Mouse (Mus musculus) lung, postnatal 10 days (tissue): ENCODE measurements at regions not wholly inside any gene's neighbourhood (a gene's known extent, or its start where the extent isn't known, plus 50 kb on each side); places are given as distances from the start of the nearest gene placed in this dataset.
A peak's percentile ranks its signal among the peaks of the same experiment; 100 is the strongest.
"Not testable (repeated sequence)": the region's sequence is repeated elsewhere in the genome, so short reads cannot be mapped to it uniquely, and the experiment has no call there.

ENCODE experiments used
- DNase-seq: peaks from one replicate; pipeline ENCODE4 v3.0.0; 2021

DNA sequence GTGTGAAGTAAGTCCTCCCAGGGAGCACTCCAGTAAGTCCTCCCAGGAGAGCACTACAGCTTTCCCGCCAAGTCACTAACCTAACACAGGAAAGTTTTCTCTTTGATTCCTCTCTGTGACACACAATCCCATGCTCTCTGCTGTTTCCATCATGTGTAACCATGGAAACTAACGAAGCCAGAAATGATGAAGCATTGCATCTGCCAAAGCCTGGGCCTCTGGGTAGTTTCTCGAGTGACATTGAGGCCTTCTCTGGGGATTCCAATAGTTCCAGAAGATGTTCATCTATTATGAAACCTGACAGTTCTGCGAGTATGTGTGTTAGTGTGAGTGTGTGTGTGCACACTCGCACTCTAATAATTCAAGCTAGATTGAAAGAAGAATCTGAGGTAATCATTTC lies 140.7 kb upstream of the Zfp637 start:
- no peak for DNase-seq

- no peak for DNase-seq
Measured at GRCm38 (mm10) chr6:117701547-117701946, 139.4 kb upstream of the Zfp637 start.

GRCm38 (mm10) chr6:117706006-117706405 lies 135.0 kb upstream of the Zfp637 start:
- DNase-seq, result no peak

DNA sequence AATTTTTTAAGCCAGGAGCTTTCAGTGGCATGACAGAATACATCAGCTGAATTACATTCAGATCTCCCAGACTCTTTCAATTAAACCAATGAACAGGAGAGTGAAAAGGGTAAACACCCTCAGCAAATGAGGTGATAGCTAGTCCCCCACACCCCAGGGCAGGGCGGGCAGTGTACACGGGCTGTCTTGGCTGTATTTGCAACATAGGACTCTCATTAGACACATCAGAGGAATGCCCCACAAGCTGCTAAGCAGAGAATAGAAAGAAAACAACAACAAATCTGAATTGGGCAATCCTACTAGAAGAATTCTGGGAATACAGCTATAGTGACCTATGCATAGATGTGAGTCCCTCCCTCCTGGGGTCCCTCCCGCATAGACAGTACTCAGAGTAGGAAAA lies 131.8 kb upstream of the Zfp637 start:
- DNase-seq, result no peak

- DNase-seq, result no peak
Measured at GRCm38 (mm10) chr6:117715056-117715777, 125.8 kb upstream of the Zfp637 start.

DNA sequence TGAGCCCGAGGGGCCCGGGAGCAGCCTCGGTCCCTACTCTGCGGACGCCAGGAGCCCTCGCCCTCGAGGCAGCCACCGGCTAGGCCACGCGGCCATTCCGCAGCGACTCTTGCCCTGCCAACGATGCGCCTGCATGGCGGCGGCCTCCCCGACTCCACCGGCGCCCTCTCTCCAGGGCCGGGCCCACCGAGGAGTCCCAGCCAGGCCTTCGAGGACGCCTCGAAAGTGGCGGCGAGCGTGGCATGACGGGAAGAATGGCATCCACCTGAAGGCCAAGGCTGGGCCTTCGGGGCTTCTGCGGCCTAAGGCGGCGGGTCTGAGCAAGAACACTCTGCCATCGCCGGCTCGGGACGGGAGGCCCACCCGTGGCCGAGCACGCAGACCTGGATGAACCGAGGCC lies 124.6 kb upstream of the Zfp637 start:
- not testable (repeated sequence) for DNase-seq

GRCm38 (mm10) chr6:117752338-117752737 lies 88.6 kb upstream of the Zfp637 start:
- not testable (repeated sequence) for DNase-seq

DNA sequence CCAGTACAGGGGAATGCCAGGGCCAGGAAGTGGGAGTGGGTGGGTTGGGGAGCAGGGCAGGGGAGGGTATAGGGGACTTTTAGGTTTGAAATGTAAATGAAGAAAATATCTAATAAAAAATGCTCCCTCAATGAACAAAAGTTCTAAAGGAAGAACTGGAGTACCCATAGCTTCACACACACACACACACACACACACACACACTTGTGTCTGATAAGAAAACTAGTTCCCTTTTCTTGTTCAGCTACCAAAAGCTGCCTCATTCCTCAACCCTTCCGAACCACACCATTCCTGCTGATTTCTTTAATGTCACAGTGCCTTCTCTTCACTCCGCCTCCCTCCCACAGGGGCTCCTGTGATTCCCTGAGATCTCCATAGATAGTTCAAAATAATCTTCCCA lies 85.3 kb upstream of the Zfp637 start:
- DNase-seq, result not testable (repeated sequence)

GRCm38 (mm10) chr6:117756176-117756575 lies 84.8 kb upstream of the Zfp637 start:
- no peak for DNase-seq

DNA sequence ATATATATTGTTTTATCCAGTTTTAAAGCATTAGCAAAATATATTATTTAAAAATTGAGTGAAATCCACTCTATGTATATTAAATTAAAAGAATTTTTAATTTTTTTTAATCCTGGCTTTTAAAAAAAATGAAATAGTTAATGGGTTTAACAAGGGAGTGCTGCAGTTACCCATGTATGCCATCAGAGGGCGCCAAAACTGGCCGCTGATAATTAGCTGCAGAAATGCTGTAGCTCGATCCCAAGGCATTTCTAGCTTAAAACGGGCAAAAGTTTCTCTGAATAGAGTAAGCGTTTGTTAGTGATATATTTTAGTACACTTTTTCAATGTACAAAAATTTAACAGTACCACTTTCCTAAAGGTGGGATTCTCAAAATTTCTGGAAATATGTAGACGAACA lies 82.5 kb upstream of the Zfp637 start:
- DNase-seq, result peak; percentile 76

GRCm38 (mm10) chr6:117771506-117771905 lies 69.5 kb upstream of the Zfp637 start:
- DNase-seq, result no peak

- DNase-seq, result no peak
Measured at GRCm38 (mm10) chr6:117772396-117772795, 68.6 kb upstream of the Zfp637 start.

DNA sequence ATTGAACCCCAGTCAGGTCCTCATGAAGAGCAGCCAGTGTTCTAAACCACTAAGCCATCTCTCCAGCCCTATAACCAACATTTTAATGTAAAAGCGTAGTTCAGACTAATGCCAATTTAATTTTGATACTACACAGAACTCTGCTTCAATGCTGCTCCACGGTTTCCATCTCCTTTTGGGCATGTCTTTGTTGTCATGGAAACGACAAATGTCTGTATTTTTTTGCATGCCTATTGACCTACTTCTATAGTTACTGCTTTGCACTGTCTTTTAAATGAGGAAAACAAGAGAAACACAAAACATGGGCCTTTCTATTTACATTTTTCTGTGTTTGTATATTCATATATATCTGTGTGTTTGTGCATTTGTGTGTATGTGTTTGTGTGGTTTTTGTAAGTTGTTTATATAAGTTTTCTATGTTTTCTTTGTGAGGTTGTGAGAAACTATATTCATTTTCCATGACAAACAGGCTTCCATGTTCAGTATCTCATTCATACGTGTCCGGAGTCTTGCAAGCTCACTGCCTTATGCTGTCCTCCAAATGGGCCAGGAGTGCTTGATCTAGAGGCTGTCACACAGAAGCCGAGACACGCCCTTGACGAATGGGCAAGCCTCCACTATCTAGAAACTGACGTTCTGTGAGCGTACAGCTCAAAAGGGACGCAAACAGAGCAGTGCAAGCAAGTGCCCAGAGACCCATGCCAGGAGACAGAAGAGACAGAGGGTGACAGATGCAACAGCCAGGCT lies 65.5 kb upstream of the Zfp637 start:
- DNase-seq, result no peak

DNA sequence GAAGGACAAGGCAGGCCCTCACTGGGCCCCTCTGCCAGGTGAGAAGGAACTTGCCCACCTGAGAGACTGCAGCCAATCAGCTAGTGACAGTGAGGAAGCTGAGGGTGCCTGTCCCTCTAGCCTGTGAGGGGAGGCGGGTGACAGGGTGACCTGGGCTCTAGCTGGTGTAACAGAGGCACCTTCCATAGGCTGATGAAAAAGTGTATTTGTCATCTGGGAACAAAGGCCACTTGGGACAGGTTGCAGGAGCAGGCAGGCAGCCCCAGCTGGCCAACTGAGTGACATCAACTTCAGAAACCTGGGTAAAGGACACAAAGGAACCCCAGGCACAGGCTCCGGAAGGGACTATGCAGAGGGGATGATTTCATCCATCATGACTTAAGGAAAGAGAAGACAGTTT lies 63.0 kb upstream of the Zfp637 start:
- no peak for DNase-seq

GRCm38 (mm10) chr6:117778481-117778880 lies 62.5 kb upstream of the Zfp637 start:
- peak; percentile 52 for DNase-seq

- DNase-seq, result no peak
Measured at GRCm38 (mm10) chr6:117779020-117779419, 62.0 kb upstream of the Zfp637 start.

DNA sequence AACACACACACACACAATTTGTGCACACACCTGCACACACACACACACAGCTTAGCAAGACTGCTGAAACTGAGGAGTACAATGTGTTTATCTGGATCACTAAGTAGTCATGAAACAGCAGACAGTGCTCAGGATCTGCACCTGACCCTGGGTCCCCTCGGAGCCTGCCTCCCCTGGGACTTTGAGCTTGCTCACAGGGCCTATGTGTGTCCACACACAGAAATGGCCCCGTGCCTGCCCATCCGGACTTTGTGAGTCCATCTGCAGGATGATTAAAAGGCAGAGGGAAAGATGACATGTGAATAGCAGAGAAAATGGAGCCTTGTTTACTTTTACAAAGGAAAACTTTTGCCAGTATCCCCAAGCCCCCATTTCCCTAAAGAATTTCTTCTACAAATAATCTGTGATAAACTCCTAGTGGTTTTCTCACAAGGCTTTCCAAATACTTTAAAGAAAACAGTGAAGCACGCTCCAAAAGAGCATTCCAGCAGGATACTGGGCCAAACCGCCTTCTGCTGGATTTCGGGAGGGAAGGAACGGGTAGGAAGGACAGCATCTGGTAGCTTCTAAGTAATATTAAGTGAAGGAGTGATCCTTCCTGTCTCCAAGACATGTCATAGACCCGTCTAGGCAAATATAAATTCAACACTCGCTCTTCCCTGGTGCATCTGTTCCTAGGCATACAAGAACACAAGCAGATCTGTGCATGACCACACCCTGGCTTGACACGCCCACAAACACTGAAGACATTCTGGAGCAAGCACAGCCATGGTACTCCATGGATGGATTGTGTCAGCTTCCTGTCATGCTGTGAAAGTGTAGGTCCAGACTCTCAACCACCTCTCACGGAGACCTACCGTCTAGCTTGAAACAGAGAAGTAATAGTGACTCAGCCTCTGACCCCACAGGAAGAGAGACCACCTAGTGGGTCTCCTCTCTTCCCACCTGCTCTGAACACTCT lies 52.1 kb upstream of the Zfp637 start:
- DNase-seq, result peak; percentile 59

DNA sequence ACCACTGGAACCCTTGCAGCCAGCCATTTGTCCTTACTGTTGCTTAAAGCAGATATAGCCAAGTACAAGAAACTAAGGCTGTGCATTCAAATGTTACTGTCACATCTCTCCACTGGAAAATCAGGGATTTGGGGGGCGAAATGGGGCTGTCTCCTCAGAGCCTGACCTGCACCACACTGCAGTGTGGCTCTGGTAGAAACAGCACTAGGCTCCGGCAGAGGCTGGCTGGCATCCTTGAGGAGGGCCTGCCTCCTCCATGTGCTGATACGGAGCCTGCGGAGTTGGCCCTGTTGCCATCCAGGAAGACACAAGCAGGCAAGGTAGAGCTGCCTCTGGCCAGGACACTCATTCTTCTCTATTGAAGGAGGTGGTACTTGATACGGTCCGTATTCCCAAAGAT lies 50.4 kb upstream of the Zfp637 start:
- DNase-seq, result no peak
